10 mouse cellular contexts compared by ENCODE assay signal in the genomic region with DNA sequence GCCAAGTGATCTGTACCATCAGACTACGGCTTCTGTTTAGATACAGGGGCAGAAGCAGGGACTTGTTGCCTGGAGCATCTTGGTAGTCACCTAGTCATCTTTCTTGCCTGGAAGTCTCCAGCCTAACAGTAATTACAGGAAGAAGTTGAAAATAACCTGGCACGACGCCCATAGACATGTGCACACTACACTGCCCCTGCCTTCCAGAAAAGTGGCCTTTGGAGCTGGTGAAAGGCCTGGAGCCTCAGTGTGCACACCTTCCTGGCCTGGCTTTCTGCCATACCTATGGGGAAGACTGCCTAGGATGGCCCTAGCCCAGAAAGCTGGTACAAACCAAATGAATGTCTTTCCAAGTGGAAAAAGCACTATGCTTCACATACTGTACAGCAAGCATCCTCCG.
DNase-seq lines count a peak whose midpoint lies in the region; ATAC-seq lines count a peak whose summit lies in the region.
"Had no signal": no experiment of that assay in that cellular context is flagged by ENCODE, and none has a peak within 500 bp of the region (broad histone marks: within the 10 kb centered on the region; RNA-seq: fewer than 3 reads in every experiment).

No protein-coding gene starts in this region.

- no peak overlapping the region for H3K4me3 ChIP-seq in kidney, embryonic 15.5 days (replicated peaks)
- no peak overlapping the region for H3K4me3 ChIP-seq in neural tube, embryonic 15.5 days (replicated peaks)

- no peaks in the 10 kb centered on the region for H3K9me3 ChIP-seq in kidney, embryonic 15.5 days (replicated peaks)
- H3K9me3 ChIP-seq in neural tube, embryonic 15.5 days (replicated peaks): no peaks in the 10 kb centered on the region

- H3K27me3 ChIP-seq in kidney, embryonic 15.5 days: no peaks in the 10 kb centered on the region
- no peaks in the 10 kb centered on the region for H3K27me3 ChIP-seq in neural tube, embryonic 15.5 days (replicated peaks)

- H3K27ac ChIP-seq in kidney, embryonic 15.5 days: no peak overlapping the region; the same call in 1 of the 2 replicates
- no peak overlapping the region for H3K27ac ChIP-seq in neural tube, embryonic 15.5 days (replicated peaks)

- peak; percentile 54 for DNase-seq in gastrocnemius, adult 18-20 months (ENCODE audit: low spot score)
- DNase-seq in gastrocnemius, adult 8-10 months (ENCODE audit: low spot score in 2 of 2): no peak
- peak; percentile 33 for DNase-seq in NIH3T3 (ENCODE audit: low read depth)
- DNase-seq in gastrocnemius, postnatal 14 days: peak; percentile 35
- no peak for DNase-seq in left cerebral cortex, adult 8-10 months (ENCODE audit: low spot score in 2 of 2)
- DNase-seq in left cerebral cortex, postnatal 25 days (ENCODE audit: low spot score in 2 of 2): no peak
- DNase-seq: right cerebral cortex, postnatal 25 days had no signal

- H3K36me3 ChIP-seq in kidney, embryonic 15.5 days: no peaks in the 10 kb centered on the region
- H3K36me3 ChIP-seq in neural tube, embryonic 15.5 days: peaks cover 4% of the 10 kb centered on the region

- peaks cover 45% of the 10 kb centered on the region for H3K4me1 ChIP-seq in kidney, embryonic 15.5 days
- peaks cover 43% of the 10 kb centered on the region for H3K4me1 ChIP-seq in neural tube, embryonic 15.5 days

- WGBS in kidney, embryonic 15.5 days: 83% methylated on average over 4 of the region's 4 CpGs
- 88% methylated on average over 4 of the region's 4 CpGs for WGBS in neural tube, embryonic 15.5 days

- 0 out of 2 replicates have a peak, but pooled peaks have one; percentile 26 for ATAC-seq in kidney, embryonic 15.5 days (replicated peaks; ENCODE audit: low FRiP score)
- no peak for ATAC-seq in neural tube, embryonic 15.5 days (ENCODE audit: low FRiP score)

- H3K9ac ChIP-seq in kidney, embryonic 15.5 days: no peak overlapping the region
- H3K9ac ChIP-seq in neural tube, embryonic 15.5 days (replicated peaks): no peak overlapping the region

- H3K4me2 ChIP-seq in kidney, embryonic 15.5 days: no peak overlapping the region
- H3K4me2 ChIP-seq in neural tube, embryonic 15.5 days: no peak overlapping the region
- H3K4me2 ChIP-seq: liver, embryonic 11.5 days had no signal

- intact Hi-C loops in gastrocnemius, postnatal 14 days (cut with DNase I; ENCODE audit: low total_unique reads): no loop called here
- intact Hi-C loops in left cerebral cortex, postnatal 25 days (cut with DNase I): loop anchor here (10.0 kb wide), 2 partner anchors 664 to 744 kb away; no protein-coding TSS in a partner anchor

Comparison
In these comparisons a context has a peak if more than half of its experiments do, and no peak if none do; other contexts are left out.
1. DNase-seq: peak in gastrocnemius, adult 18-20 months (single experiment), NIH3T3 (single experiment) and gastrocnemius, postnatal 14 days (single experiment); none in gastrocnemius, adult 8-10 months (0 of 2), left cerebral cortex, adult 8-10 months (0 of 2) and left cerebral cortex, postnatal 25 days (0 of 2).